Mouse (Mus musculus): ENCODE data around the gene Rd3. TPM values are rescaled to one million over a fixed set of nuclear protein-coding genes. Genes with fewer than 3 reads are reported as not detected.

Rd3 gene
- polyA plus RNA-seq, 1 experiment from 2014 or later, result 3.7 TPM

- H3K9me3 ChIP-seq (ENCODE audit: low read length), result no peaks in the 10 kb centered on the region
- TF ChIP-seq EP300 (IDR thresholded peaks at IDR 0.05) (no peak), CTCF (IDR thresholded peaks at IDR 0.05) (no peak)
- no peak overlapping the region for H3K27ac ChIP-seq (ENCODE audit: low read length)
- no peaks in the 10 kb centered on the region for H3K27me3 ChIP-seq (replicated peaks; ENCODE audit: insufficient read depth, low read length)
- H3K9ac ChIP-seq (replicated peaks; ENCODE audit: low read depth), result no peak overlapping the region
- no peaks in the 10 kb centered on the region for H3K36me3 ChIP-seq (ENCODE audit: insufficient read depth, low read length)
- H3K4me2 ChIP-seq (replicated peaks; ENCODE audit: low read depth, low read length), result no peak overlapping the region
- H3K4me3 ChIP-seq (ENCODE audit: low read depth, low read length), result no peak overlapping the region
- H3K4me1 ChIP-seq (ENCODE audit: insufficient read depth, low read depth, low read length), result peaks cover 4% of the 10 kb centered on the region; the same call in 1 of the 2 replicates
- no peak for ATAC-seq
- peak; percentile 34 for DNase-seq (ENCODE audit: low spot score)
- 79% methylated on average over 5 of the region's 5 CpGs for WGBS
These were observed 11.9 kb downstream of the Rd3 start for GRCm38 (mm10) chr1:191989060-191989459.

GRCm38 (mm10) chr1:191989994-191990393, 12.8 kb downstream of the Rd3 start:
- H3K9me3 ChIP-seq (ENCODE audit: low read length), result no peaks in the 10 kb centered on the region
- peak overlapping the region; percentile 45 for H3K4me3 ChIP-seq (ENCODE audit: low read depth, low read length)
- peak overlapping the region; percentile 86 for H3K27ac ChIP-seq (ENCODE audit: low read length)
- no peaks in the 10 kb centered on the region for H3K36me3 ChIP-seq (ENCODE audit: insufficient read depth, low read length)
- peak; percentile 99 for ATAC-seq
- H3K4me1 ChIP-seq (ENCODE audit: insufficient read depth, low read depth, low read length), result peaks cover 4% of the 10 kb centered on the region; the same call in 1 of the 2 replicates
- DNase-seq (ENCODE audit: low spot score), result peak; percentile 98
- peak overlapping the region; percentile 66 for H3K4me2 ChIP-seq (replicated peaks; ENCODE audit: low read depth, low read length)
- no peaks in the 10 kb centered on the region for H3K27me3 ChIP-seq (replicated peaks; ENCODE audit: insufficient read depth, low read length)
- peak overlapping the region; percentile 50 for H3K9ac ChIP-seq (replicated peaks; ENCODE audit: low read depth)
- WGBS, result 1% methylated on average over 22 of the region's 22 CpGs
- no peak for TF ChIP-seq EP300 (IDR thresholded peaks at IDR 0.05)
- TF ChIP-seq CTCF (IDR thresholded peaks at IDR 0.05), result no peak

- Histone ChIP-seq H3K27me3 (replicated peaks; ENCODE audit: insufficient read depth, low read length) (no peaks in the 10 kb centered on the region), H3K9me3 (ENCODE audit: low read length) (no peaks in the 10 kb centered on the region), H3K4me3 (ENCODE audit: low read depth, low read length) (no peak overlapping the region), H3K36me3 (ENCODE audit: insufficient read depth, low read length) (0 out of 2 replicates have a peak, but pooled peaks cover 4% of the 10 kb centered on the region), H3K27ac (ENCODE audit: low read length) (peak overlapping the region; percentile 11; the same call in 1 of the 2 replicates), H3K4me1 (ENCODE audit: insufficient read depth, low read depth, low read length) (peaks cover 4% of the 10 kb centered on the region; the same call in 1 of the 2 replicates), H3K4me2 (replicated peaks; ENCODE audit: low read depth, low read length) (no peak overlapping the region), H3K9ac (replicated peaks; ENCODE audit: low read depth) (no peak overlapping the region)
- DNase-seq (ENCODE audit: low spot score) (peak; percentile 51), ATAC-seq (peak; percentile 5; the same call in 1 of the 2 replicates)
- TF ChIP-seq CTCF (IDR thresholded peaks at IDR 0.05) (no peak), EP300 (IDR thresholded peaks at IDR 0.05) (0 out of 2 replicates have a peak, but pooled peaks have one; percentile 34)
- 47% methylated on average over 7 of the region's 7 CpGs for whole genome bisulfite sequencing
These were observed 15.0 kb downstream of the Rd3 start for GRCm38 (mm10) chr1:191992040-191992780.

- no peak overlapping the region for H3K9ac ChIP-seq (replicated peaks; ENCODE audit: low read depth)
- no peak overlapping the region for H3K4me2 ChIP-seq (replicated peaks; ENCODE audit: low read depth, low read length)
- no peaks in the 10 kb centered on the region for H3K4me1 ChIP-seq (ENCODE audit: insufficient read depth, low read depth, low read length)
- no peak overlapping the region for H3K27ac ChIP-seq (ENCODE audit: low read length)
- no peaks in the 10 kb centered on the region for H3K9me3 ChIP-seq (ENCODE audit: low read length)
- WGBS, result 73% methylated on average over 5 of the region's 5 CpGs
- DNase-seq (ENCODE audit: low spot score) (no peak), ATAC-seq (no peak)
- no peaks in the 10 kb centered on the region for H3K27me3 ChIP-seq (replicated peaks; ENCODE audit: insufficient read depth, low read length)
- no peak overlapping the region for H3K4me3 ChIP-seq (ENCODE audit: low read depth, low read length)
- peaks cover 4% of the 10 kb centered on the region; the same call in 1 of the 2 replicates for H3K36me3 ChIP-seq (ENCODE audit: insufficient read depth, low read length)
- no peak for TF ChIP-seq EP300 (IDR thresholded peaks at IDR 0.05)
- TF ChIP-seq CTCF (IDR thresholded peaks at IDR 0.05), result no peak
These were observed 17.3 kb downstream of the Rd3 start for GRCm38 (mm10) chr1:191994476-191994875.

- ATAC-seq (no peak), DNase-seq (ENCODE audit: low spot score) (peak; percentile 32)
- no peak overlapping the region for H3K4me3 ChIP-seq (ENCODE audit: low read depth, low read length)
- H3K4me1 ChIP-seq (ENCODE audit: insufficient read depth, low read depth, low read length), result no peaks in the 10 kb centered on the region
- no peaks in the 10 kb centered on the region for H3K9me3 ChIP-seq (ENCODE audit: low read length)
- H3K4me2 ChIP-seq (replicated peaks; ENCODE audit: low read depth, low read length), result no peak overlapping the region
- 66% methylated on average over 4 of the region's 4 CpGs for WGBS
- TF ChIP-seq CTCF (IDR thresholded peaks at IDR 0.05) (peak; percentile 84), EP300 (IDR thresholded peaks at IDR 0.05) (no peak)
- no peak overlapping the region for H3K27ac ChIP-seq (ENCODE audit: low read length)
- no peaks in the 10 kb centered on the region for H3K27me3 ChIP-seq (replicated peaks; ENCODE audit: insufficient read depth, low read length)
- H3K9ac ChIP-seq (replicated peaks; ENCODE audit: low read depth), result no peak overlapping the region
- H3K36me3 ChIP-seq (ENCODE audit: insufficient read depth, low read length), result peaks cover 4% of the 10 kb centered on the region; the same call in 1 of the 2 replicates
These were observed 18.3 kb downstream of the Rd3 start for GRCm38 (mm10) chr1:191995488-191995887.

GRCm38 (mm10) chr1:191995916-191996315, 18.7 kb downstream of the Rd3 start:
- Histone ChIP-seq H3K4me3 (ENCODE audit: low read depth, low read length) (no peak overlapping the region), H3K4me2 (replicated peaks; ENCODE audit: low read depth, low read length) (no peak overlapping the region), H3K36me3 (ENCODE audit: insufficient read depth, low read length) (peaks cover 4% of the 10 kb centered on the region; the same call in 1 of the 2 replicates), H3K9ac (replicated peaks; ENCODE audit: low read depth) (no peak overlapping the region), H3K9me3 (ENCODE audit: low read length) (no peaks in the 10 kb centered on the region), H3K4me1 (ENCODE audit: insufficient read depth, low read depth, low read length) (no peaks in the 10 kb centered on the region), H3K27ac (ENCODE audit: low read length) (no peak overlapping the region), H3K27me3 (replicated peaks; ENCODE audit: insufficient read depth, low read length) (no peaks in the 10 kb centered on the region)
- 92% methylated on average over 7 of the region's 7 CpGs for WGBS
- DNase-seq (ENCODE audit: low spot score) (no peak), ATAC-seq (no peak)
- no peak for TF ChIP-seq EP300 (IDR thresholded peaks at IDR 0.05)
- TF ChIP-seq CTCF (IDR thresholded peaks at IDR 0.05), result no peak
